Mouse (Mus musculus): ENCODE data around the gene Ccdc187. TPM values are rescaled to one million over a fixed set of nuclear protein-coding genes. Genes with fewer than 3 reads are reported as not detected.

Gene Ccdc187
- total and polyA plus RNA-seq, 3 experiments: not detected

GRCm38 (mm10) chr2:26325386-26326181, 31.2 kb upstream of the Ccdc187 start:
- Histone ChIP-seq H3K4me1 (ENCODE audit: control insufficient read depth in 1 of 2, insufficient read depth in 2 of 2) (peaks cover 3 to 40% of the 10 kb centered on the region in 2 experiments), H3K4me2 (ENCODE audit: insufficient read depth, low read depth, poor library complexity, severe bottlenecking) (no peak overlapping the region), H3K9ac (ENCODE audit: insufficient read depth, low read depth) (no peak overlapping the region), H3K36me3 (replicated peaks in 1 of 2; ENCODE audit: control insufficient read depth in 1 of 2, insufficient read depth in 1 of 2, low read length in 1 of 2) (peaks cover 0 to 2% of the 10 kb centered on the region in 2 experiments), H3K9me3 (replicated peaks; ENCODE audit: low read length) (no peaks in the 10 kb centered on the region), H3K79me2 (replicated peaks; ENCODE audit: control insufficient read depth, extremely low read depth, insufficient read depth, poor library complexity, severe bottlenecking) (no peaks in the 10 kb centered on the region), H3K4me3 (replicated peaks in 1 of 3; ENCODE audit: low read depth in 2 of 3, low read length in 2 of 3, poor library complexity in 1 of 3) (no peak overlapping the region), H3K27ac (ENCODE audit: insufficient read depth, low read depth) (no peak overlapping the region), H3K27me3 (replicated peaks) (peaks cover 15% of the 10 kb centered on the region)
- peak; percentile 82 for DNase-seq (ENCODE audit: extremely low read depth)
- dilution Hi-C loops (cut with MboI; ENCODE audit: extremely low pct_ligation_motif_present, extremely low pct_unique_long_range_greater_than_20kb, low sequenced_read_pairs): no loop called here
- TF ChIP-seq E2F4 (IDR thresholded peaks at IDR 0.05; ENCODE audit: insufficient replicate concordance, low read depth, low read length) (no peak), ZMIZ1 (IDR thresholded peaks at IDR 0.05; ENCODE audit: low read depth, low read length) (no peak), RAD21 (IDR thresholded peaks at IDR 0.05; ENCODE audit: low read depth, low read length) (peak; percentile 86), MEF2A (IDR thresholded peaks at IDR 0.05; ENCODE audit: borderline replicate concordance, low read depth, low read length) (no peak), MYC (IDR thresholded peaks at IDR 0.05; ENCODE audit: low read depth, low read length) (0 out of 2 replicates have a peak, but pooled peaks have one; percentile 57), CTCF (conservative IDR thresholded peaks at IDR 0.05 in 1 of 2, IDR thresholded peaks at IDR 0.05 in 1 of 2; ENCODE audit: low read depth in 2 of 2, low read length in 2 of 2) (peak; percentile 91 to 92), USF2 (conservative IDR thresholded peaks at IDR 0.05; ENCODE audit: low read depth, low read length) (no peak), TCF12 (IDR thresholded peaks at IDR 0.05; ENCODE audit: low read depth, low read length) (no peak), SMC3 (IDR thresholded peaks at IDR 0.05; ENCODE audit: low read depth, low read length) (peak; percentile 82), ZC3H11A (IDR thresholded peaks at IDR 0.05; ENCODE audit: low read depth, low read length) (peak; percentile 19; the same call in 1 of the 2 replicates), GABPA (IDR thresholded peaks at IDR 0.05; ENCODE audit: insufficient replicate concordance, low read depth, low read length) (no peak), POLR2A (IDR thresholded peaks at IDR 0.05; ENCODE audit: low read depth, low read length) (no peak), NELFE (IDR thresholded peaks at IDR 0.05; ENCODE audit: low read depth, low read length) (no peak), ZKSCAN1 (IDR thresholded peaks at IDR 0.05; ENCODE audit: borderline replicate concordance, low read depth, low read length) (no peak)
- in situ Hi-C loops (cut with MboI; ENCODE audit: low pct_ligation_motif_present, low pct_unique_long_range_greater_than_20kb, low sequenced_read_pairs): loop anchor here (5.0 kb wide), 1 partner anchor 237 kb away; no protein-coding TSS in a partner anchor

GRCm38 (mm10) chr2:26324917-26325316, 30.6 kb upstream of the Ccdc187 start:
- in situ Hi-C loops (cut with MboI; ENCODE audit: low pct_ligation_motif_present, low pct_unique_long_range_greater_than_20kb, low sequenced_read_pairs): loop anchor here (5.0 kb wide), 1 partner anchor 237 kb away; no protein-coding TSS in a partner anchor
- no peak overlapping the region for H3K4me3 ChIP-seq (replicated peaks in 1 of 3; ENCODE audit: low read depth in 2 of 3, low read length in 2 of 3, poor library complexity in 1 of 3)
- H3K27me3 ChIP-seq (replicated peaks): peaks cover 21% of the 10 kb centered on the region
- peaks cover 3 to 34% of the 10 kb centered on the region in 2 experiments for H3K4me1 ChIP-seq (ENCODE audit: control insufficient read depth in 1 of 2, insufficient read depth in 2 of 2)
- TF ChIP-seq CTCF (conservative IDR thresholded peaks at IDR 0.05 in 1 of 2, IDR thresholded peaks at IDR 0.05 in 1 of 2; ENCODE audit: low read depth in 2 of 2, low read length in 2 of 2) (peak; percentile 19 to 76; a peak in 2 of 4 replicates), RAD21 (IDR thresholded peaks at IDR 0.05; ENCODE audit: low read depth, low read length) (peak; percentile 75), SMC3 (IDR thresholded peaks at IDR 0.05; ENCODE audit: low read depth, low read length) (peak; percentile 63), POLR2AphosphoS2 (IDR thresholded peaks at IDR 0.05; ENCODE audit: low read depth, low read length) (no peak)
- no peaks in the 10 kb centered on the region for H3K9me3 ChIP-seq (replicated peaks; ENCODE audit: low read length)
- H3K36me3 ChIP-seq (replicated peaks in 1 of 2; ENCODE audit: control insufficient read depth in 1 of 2, insufficient read depth in 1 of 2, low read length in 1 of 2): peaks cover 0 to 2% of the 10 kb centered on the region in 2 experiments
- H3K4me2 ChIP-seq (ENCODE audit: insufficient read depth, low read depth, poor library complexity, severe bottlenecking): no peak overlapping the region
- dilution Hi-C loops (cut with MboI; ENCODE audit: extremely low pct_ligation_motif_present, extremely low pct_unique_long_range_greater_than_20kb, low sequenced_read_pairs): no loop called here
- H3K27ac ChIP-seq (ENCODE audit: insufficient read depth, low read depth): no peak overlapping the region
- H3K79me2 ChIP-seq (replicated peaks; ENCODE audit: control insufficient read depth, extremely low read depth, insufficient read depth, poor library complexity, severe bottlenecking): no peaks in the 10 kb centered on the region
- H3K9ac ChIP-seq (ENCODE audit: insufficient read depth, low read depth): no peak overlapping the region
- peak; percentile 58 for DNase-seq (ENCODE audit: extremely low read depth)

All from CH12.LX (cell line).